Mouse (Mus musculus) megakaryocyte, embryonic 14.5 days (primary cell): Measurements from ENCODE around the gene Sh3kbp1. TPM values are rescaled to one million over a fixed set of nuclear protein-coding genes. Genes with fewer than 3 reads are reported as not detected.

Source experiments
- H3K27me3 ChIP-seq: replicated peaks from 2 replicates; pipeline ENCODE3; 2012; ENCODE audit warnings: inconsistent platforms
- H3K36me3 ChIP-seq: replicated peaks from 2 replicates; pipeline ENCODE3; 2012; ENCODE audit warnings: low read length, inconsistent platforms, mixed read lengths
- H3K4me1 ChIP-seq: 2 replicates; pipeline ENCODE4 v1.6.1; 2012; ENCODE audit warnings: inconsistent platforms
- H3K4me3 ChIP-seq: replicated peaks from 2 replicates; pipeline ENCODE3; 2012; ENCODE audit warnings: moderate library complexity, mild to moderate bottlenecking, inconsistent platforms
- H3K9me3 ChIP-seq: 2 replicates; pipeline ENCODE4 v1.6.1; 2012; ENCODE audit warnings: inconsistent platforms
- FLI1 ChIP-seq: IDR thresholded peaks from 2 replicates; pipeline ENCODE4 v1.6.1; 2012; ENCODE audit warnings: low read length, inconsistent platforms, mixed read lengths
- GATA1 ChIP-seq: IDR thresholded peaks from 3 replicates; pipeline ENCODE4 v1.6.1; 2012; ENCODE audit warnings: mixed read lengths, low read length, inconsistent platforms, borderline replicate concordance
- polyA plus RNA-seq: library from polyadenylated mRNA; stranded (reverse); fragments of >175 nt; gene quantifications from 2 replicates; pipeline ENCODE4 v1.2.3, GENCODE M21; 2012; ENCODE audit warnings: low replicate concordance; ENCODE audit not compliant: insufficient read depth

Sh3kbp1 gene
- polyA plus RNA-seq, 1 experiment, result 1.9 TPM

GRCm38 (mm10) chrX:159702850-159703249, 75.8 kb downstream of the Sh3kbp1 start:
- H3K4me1 ChIP-seq, result peaks cover 31% of the 10 kb centered on the region
- TF ChIP-seq GATA1, result no peak
- H3K4me3 ChIP-seq, result no peak overlapping the region
- H3K9me3 ChIP-seq, result 0 out of 2 replicates have a peak, but pooled peaks cover 2% of the 10 kb centered on the region
- H3K36me3 ChIP-seq, result no peaks in the 10 kb centered on the region
- peaks cover 2% of the 10 kb centered on the region for H3K27me3 ChIP-seq

GRCm38 (mm10) chrX:159704381-159705004, 77.4 kb downstream of the Sh3kbp1 start:
- H3K36me3 ChIP-seq, result no peaks in the 10 kb centered on the region
- peaks cover 14% of the 10 kb centered on the region for H3K27me3 ChIP-seq
- peaks cover 39% of the 10 kb centered on the region for H3K4me1 ChIP-seq
- H3K9me3 ChIP-seq, result 0 out of 2 replicates have a peak, but pooled peaks cover 2% of the 10 kb centered on the region
- TF ChIP-seq FLI1, result no peak
- TF ChIP-seq GATA1, result no peak
- H3K4me3 ChIP-seq, result no peak overlapping the region

DNA sequence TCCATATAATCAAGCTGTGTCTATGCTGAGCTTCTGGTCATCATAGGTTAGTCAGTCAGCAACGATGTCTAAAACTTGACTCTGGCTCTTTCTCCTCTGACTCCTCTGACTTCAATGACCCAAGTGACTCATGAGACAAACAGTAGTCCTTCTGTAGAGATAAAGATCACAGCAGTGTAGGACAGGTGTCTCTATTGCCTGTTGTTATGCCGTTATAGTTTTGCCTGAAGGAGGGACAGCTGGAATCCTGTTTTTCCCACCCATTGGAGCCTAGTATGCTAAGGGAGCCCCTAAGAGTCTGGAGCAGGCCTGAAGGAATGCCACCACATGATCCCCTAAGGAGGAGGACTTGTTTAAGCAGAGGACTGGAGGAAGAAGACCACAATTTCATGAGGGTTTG, 78.3 kb downstream of the Sh3kbp1 start:
- no peaks in the 10 kb centered on the region for H3K36me3 ChIP-seq
- 0 out of 2 replicates have a peak, but pooled peaks cover 2% of the 10 kb centered on the region for H3K9me3 ChIP-seq
- no peak for TF ChIP-seq GATA1
- H3K4me3 ChIP-seq, result no peak overlapping the region
- peaks cover 18% of the 10 kb centered on the region for H3K27me3 ChIP-seq
- H3K4me1 ChIP-seq, result peaks cover 39% of the 10 kb centered on the region

GRCm38 (mm10) chrX:159708076-159708830, 81.2 kb downstream of the Sh3kbp1 start:
- no peaks in the 10 kb centered on the region for H3K36me3 ChIP-seq
- TF ChIP-seq GATA1 (no peak), FLI1 (no peak)
- H3K4me3 ChIP-seq, result no peak overlapping the region
- H3K9me3 ChIP-seq, result 0 out of 2 replicates have a peak, but pooled peaks cover 2% of the 10 kb centered on the region
- peaks cover 25% of the 10 kb centered on the region for H3K27me3 ChIP-seq
- peaks cover 44% of the 10 kb centered on the region for H3K4me1 ChIP-seq

DNA sequence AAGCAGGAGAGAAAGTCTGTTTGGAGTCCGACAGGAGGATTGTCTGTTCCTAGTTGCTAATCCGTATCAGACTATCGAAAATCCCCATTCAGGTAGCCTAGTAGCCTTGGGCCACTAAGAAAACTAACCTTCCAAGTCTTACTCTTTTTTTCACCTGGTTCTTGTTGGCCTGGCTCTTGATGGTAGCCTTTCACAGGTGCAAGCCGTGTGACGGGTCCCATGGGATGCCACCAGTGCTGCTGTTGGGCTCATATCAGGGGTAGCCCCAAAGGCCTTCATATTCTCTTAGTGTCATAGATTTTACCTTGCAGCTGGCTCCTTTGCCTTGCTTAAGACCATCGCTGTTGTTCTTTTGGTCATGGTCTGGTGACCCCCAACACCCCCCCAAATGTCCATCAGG, 82.2 kb downstream of the Sh3kbp1 start:
- Histone ChIP-seq H3K4me1 (peaks cover 44% of the 10 kb centered on the region), H3K9me3 (no peaks in the 10 kb centered on the region), H3K4me3 (no peak overlapping the region), H3K27me3 (peaks cover 25% of the 10 kb centered on the region), H3K36me3 (no peaks in the 10 kb centered on the region)
- TF ChIP-seq FLI1, result no peak
- TF ChIP-seq GATA1, result no peak

DNA sequence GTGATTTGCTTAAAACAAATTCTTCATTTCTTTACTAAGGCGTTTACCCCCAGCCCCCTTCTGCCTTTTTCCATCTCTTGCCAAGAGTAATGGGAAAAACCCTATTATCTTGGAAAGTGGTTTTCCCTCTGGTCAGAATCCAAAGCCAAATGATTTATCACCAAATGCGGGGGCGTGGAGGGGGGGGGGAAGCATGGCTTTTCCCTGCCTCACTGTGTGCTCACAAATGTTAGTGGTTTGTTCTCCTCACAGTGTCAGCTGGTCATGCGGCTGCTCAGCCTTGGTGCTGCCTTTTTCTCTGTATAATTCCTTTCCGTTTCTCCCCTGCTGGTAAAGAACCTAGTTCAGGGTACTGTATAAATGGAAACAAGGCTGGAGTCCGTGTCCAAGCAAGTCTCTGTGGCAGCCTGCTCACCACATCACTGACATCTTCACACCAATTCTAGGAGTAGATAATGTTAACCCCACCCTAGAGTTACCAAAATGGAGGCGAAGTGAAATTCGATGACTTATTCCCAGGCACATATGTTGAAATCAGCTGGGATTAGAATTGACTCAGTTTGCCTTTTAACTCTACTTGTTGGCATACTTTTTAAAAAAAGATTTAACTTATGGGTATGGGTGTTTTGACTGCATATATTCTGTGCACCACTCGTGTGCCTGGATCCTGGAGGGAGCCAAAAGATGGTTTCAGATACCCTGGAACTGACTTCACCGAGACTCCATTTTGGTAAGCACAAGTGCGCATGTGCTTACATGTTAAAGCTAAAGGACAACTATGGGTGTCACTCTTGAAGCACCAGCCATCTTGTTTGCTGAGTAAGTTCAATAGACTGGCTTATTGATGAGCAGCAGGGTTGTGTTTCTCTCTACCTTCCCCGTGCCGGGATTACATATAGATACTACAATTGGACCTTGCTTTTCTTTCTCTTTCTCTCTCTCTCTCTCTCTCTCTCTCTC, 84.3 kb downstream of the Sh3kbp1 start:
- no peaks in the 10 kb centered on the region for H3K9me3 ChIP-seq
- H3K36me3 ChIP-seq, result no peaks in the 10 kb centered on the region
- peaks cover 25% of the 10 kb centered on the region for H3K27me3 ChIP-seq
- peaks cover 31% of the 10 kb centered on the region for H3K4me1 ChIP-seq
- no peak overlapping the region for H3K4me3 ChIP-seq
- TF ChIP-seq FLI1, result no peak
- no peak for TF ChIP-seq GATA1

- TF ChIP-seq FLI1 (no peak), GATA1 (no peak)
These were observed 86.1 kb downstream of the Sh3kbp1 start for GRCm38 (mm10) chrX:159713191-159713590.

DNA sequence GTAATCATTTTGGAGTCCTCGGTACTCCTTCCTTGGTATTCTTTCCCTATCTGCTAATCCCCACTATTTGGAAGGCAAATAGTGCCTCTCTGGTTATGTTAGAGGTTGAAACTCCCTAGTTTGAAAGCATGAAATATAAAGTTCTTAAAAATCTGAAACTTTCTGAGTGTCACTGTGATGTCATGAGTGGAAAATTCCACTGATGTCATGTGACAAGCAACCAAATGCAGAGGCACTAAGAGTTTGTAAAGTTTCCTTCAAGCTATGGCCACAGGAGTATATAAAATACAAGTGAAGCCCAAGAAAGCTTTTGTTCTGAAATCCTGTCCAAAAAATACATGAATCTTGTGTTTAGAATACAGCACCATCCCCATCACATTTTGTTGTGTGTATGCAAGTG, 94.3 kb downstream of the Sh3kbp1 start:
- TF ChIP-seq GATA1 (no peak), FLI1 (no peak)
- Histone ChIP-seq H3K36me3 (no peaks in the 10 kb centered on the region), H3K4me1 (no peaks in the 10 kb centered on the region), H3K27me3 (peaks cover 4% of the 10 kb centered on the region), H3K4me3 (no peak overlapping the region), H3K9me3 (no peaks in the 10 kb centered on the region)

More at GRCm38 (mm10) chrX:159713191-159713590, 86.1 kb downstream of the Sh3kbp1 start:
- peaks cover 21% of the 10 kb centered on the region for H3K27me3 ChIP-seq
- peaks cover 28% of the 10 kb centered on the region for H3K4me1 ChIP-seq
- no peaks in the 10 kb centered on the region for H3K9me3 ChIP-seq
- no peaks in the 10 kb centered on the region for H3K36me3 ChIP-seq
- no peak overlapping the region for H3K4me3 ChIP-seq

DNA sequence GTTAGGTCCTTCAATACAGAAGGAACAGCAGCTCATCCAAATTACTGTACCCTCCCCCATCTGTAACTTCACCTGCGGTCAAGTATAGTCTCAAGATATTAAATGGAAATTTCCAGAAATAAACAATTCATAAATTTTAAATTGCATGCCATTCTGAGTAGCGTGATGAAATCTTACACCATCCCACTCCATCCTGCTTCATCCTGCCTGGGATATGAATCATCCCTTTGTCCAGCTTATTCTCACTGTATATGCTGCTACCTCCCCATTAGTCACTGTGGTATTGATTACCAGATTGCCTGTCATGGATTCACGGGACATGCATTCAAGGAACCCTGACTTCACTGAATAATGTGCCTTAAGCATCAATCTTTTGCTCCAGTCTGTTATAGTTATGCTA, 104.3 kb downstream of the Sh3kbp1 start:
- Histone ChIP-seq H3K9me3 (no peaks in the 10 kb centered on the region), H3K4me1 (peaks cover 19% of the 10 kb centered on the region), H3K36me3 (no peaks in the 10 kb centered on the region), H3K4me3 (no peak overlapping the region), H3K27me3 (peaks cover 2% of the 10 kb centered on the region)
- TF ChIP-seq GATA1, result no peak
- TF ChIP-seq FLI1, result no peak
